Mouse (Mus musculus) liver, adult 2 months (tissue): ENCODE results near the gene Sorbs1.

Experiments
- CTCF ChIP-seq: fragments of 200-500 bp; IDR thresholded peaks from 2 replicates; pipeline ENCODE4 v1.5.1; 2011; ENCODE audit warnings: low read depth, low read length, control low read depth
- POLR2A ChIP-seq: fragments of 200-500 bp; IDR thresholded peaks from 2 replicates; pipeline ENCODE4 v1.6.1; 2011; ENCODE audit warnings: low read length, control low read depth; ENCODE audit not compliant: insufficient read depth; ENCODE audit errors: extremely low read depth

DNA sequence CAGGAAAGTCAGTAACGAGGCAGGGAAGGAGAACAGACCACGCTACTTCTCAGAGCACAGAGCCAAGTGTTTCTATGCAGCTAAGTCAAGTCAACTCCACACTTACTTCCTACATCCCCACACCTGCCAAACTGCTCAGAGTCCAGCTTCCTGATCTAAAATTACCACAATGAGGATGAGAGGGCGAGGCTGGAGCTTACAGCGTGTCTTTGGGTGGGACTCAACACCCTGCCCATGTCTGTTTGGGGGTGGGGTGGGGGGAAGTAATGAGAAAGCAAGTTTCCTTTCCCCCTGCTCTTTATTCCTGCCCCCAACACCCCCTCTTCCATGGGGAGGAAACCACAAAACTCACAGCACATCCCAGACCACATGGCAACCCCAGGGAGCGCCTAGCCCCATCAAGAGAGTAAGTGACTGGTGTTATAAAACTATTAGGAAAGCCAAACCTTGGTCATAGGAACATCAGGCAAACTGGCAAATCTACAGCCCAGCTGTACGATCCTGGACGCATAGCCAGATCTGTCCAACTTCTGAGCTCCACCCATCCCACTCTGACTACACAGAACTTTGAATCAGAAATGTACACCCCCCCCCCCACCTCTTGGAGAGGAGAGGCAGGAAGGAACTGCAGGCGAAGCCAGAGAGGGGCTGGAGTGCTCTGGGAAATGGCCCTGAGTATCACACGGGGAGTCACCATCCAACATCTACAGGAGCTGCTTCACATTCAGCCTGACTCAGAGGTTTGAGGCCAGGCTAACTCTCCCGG is 118.8 kb downstream of the Sorbs1 start:
- no peak for TF ChIP-seq POLR2A
- TF ChIP-seq CTCF = no peak
